Mouse (Mus musculus): ENCODE data around the gene Dazap2. TPM values are rescaled to one million over a fixed set of nuclear protein-coding genes. Genes with fewer than 3 reads are reported as not detected.
"Not testable (repeated sequence)": the region's sequence is repeated elsewhere in the genome, so short reads cannot be mapped to it uniquely, and the experiment has no call there.

The Dazap2 gene
- total RNA-seq, 2 experiments from 2014 or later: 145 to 156 TPM

- intact Hi-C loops (cut with DNase I): no loop called here
- DNase-seq (ENCODE audit: low spot score): no peak
Observed at GRCm38 (mm10) chr15:100601669-100602068, 13.5 kb upstream of the Dazap2 start.

GRCm38 (mm10) chr15:100606677-100607076 is 8.5 kb upstream of the Dazap2 start:
- intact Hi-C loops (cut with DNase I); DNase-seq (ENCODE audit: low spot score): not testable (repeated sequence)

GRCm38 (mm10) chr15:100611951-100612350 is 3.2 kb upstream of the Dazap2 start:
- DNase-seq (ENCODE audit: low spot score): no peak
- intact Hi-C loops (cut with DNase I): loop anchor here (2.0 kb wide), 3 partner anchors 13 to 73 kb away; partner anchors contain the start of gene Pou6f1

- DNase-seq (ENCODE audit: low spot score): no peak
- intact Hi-C loops (cut with DNase I): loop anchor here (2.0 kb wide), 3 partner anchors 14 to 74 kb away; partner anchors contain the start of gene Pou6f1
Observed at GRCm38 (mm10) chr15:100612432-100612831, 2.7 kb upstream of the Dazap2 start.

GRCm38 (mm10) chr15:100613584-100613983 is 1.6 kb upstream of the Dazap2 start:
- intact Hi-C loops (cut with DNase I): loop anchor here (2.0 kb wide), 3 partner anchors 15 to 75 kb away; partner anchors contain the start of gene Pou6f1
- peak; percentile 61 for DNase-seq (ENCODE audit: low spot score)

- DNase-seq (ENCODE audit: low spot score): no peak
- intact Hi-C loops (cut with DNase I): no loop called here
Observed at GRCm38 (mm10) chr15:100614218-100614995, 742 bp upstream of the Dazap2 start.

- peak; percentile 79 for DNase-seq (ENCODE audit: low spot score)
- intact Hi-C loops (cut with DNase I): loop anchor here (2.0 kb wide), 1 partner anchor 15 kb away; no protein-coding TSS in a partner anchor
Observed at GRCm38 (mm10) chr15:100615825-100616220, 674 bp downstream of the Dazap2 start.

- intact Hi-C loops (cut with DNase I): loop anchor here (2.0 kb wide), 1 partner anchor 15 kb away; no protein-coding TSS in a partner anchor
- DNase-seq (ENCODE audit: low spot score): no peak
Observed at GRCm38 (mm10) chr15:100616221-100616620, 1.1 kb downstream of the Dazap2 start.

GRCm38 (mm10) chr15:100619200-100619599 is 4.1 kb downstream of the Dazap2 start:
- DNase-seq (ENCODE audit: low spot score): no peak
- intact Hi-C loops (cut with DNase I): no loop called here

- DNase-seq (ENCODE audit: low spot score); intact Hi-C loops (cut with DNase I): not testable (repeated sequence)
Observed at GRCm38 (mm10) chr15:100621671-100622070, 6.5 kb downstream of the Dazap2 start.

GRCm38 (mm10) chr15:100622164-100622563 is 7.0 kb downstream of the Dazap2 start:
- intact Hi-C loops (cut with DNase I): no loop called here
- no peak for DNase-seq (ENCODE audit: low spot score)

- intact Hi-C loops (cut with DNase I): no loop called here
- DNase-seq (ENCODE audit: low spot score): no peak
Observed at GRCm38 (mm10) chr15:100623754-100624153, 8.6 kb downstream of the Dazap2 start.

GRCm38 (mm10) chr15:100624435-100624834 is 9.3 kb downstream of the Dazap2 start:
- no peak for DNase-seq (ENCODE audit: low spot score)
- intact Hi-C loops (cut with DNase I): no loop called here

GRCm38 (mm10) chr15:100627287-100627686 is 12.1 kb downstream of the Dazap2 start:
- intact Hi-C loops (cut with DNase I): no loop called here
- DNase-seq (ENCODE audit: low spot score): no peak

GRCm38 (mm10) chr15:100627774-100628370 is 12.7 kb downstream of the Dazap2 start:
- intact Hi-C loops (cut with DNase I): no loop called here

GRCm38 (mm10) chr15:100628797-100629196 is 13.6 kb downstream of the Dazap2 start:
- no peak for DNase-seq (ENCODE audit: low spot score)
- intact Hi-C loops (cut with DNase I): no loop called here

More at GRCm38 (mm10) chr15:100627774-100628370, 12.7 kb downstream of the Dazap2 start:
- DNase-seq (ENCODE audit: low spot score): no peak

GRCm38 (mm10) chr15:100630126-100630525 is 15.0 kb downstream of the Dazap2 start:
- intact Hi-C loops (cut with DNase I): loop anchor here (2.0 kb wide), 1 partner anchor 13 kb away; no protein-coding TSS in a partner anchor
- no peak for DNase-seq (ENCODE audit: low spot score)

GRCm38 (mm10) chr15:100631454-100632170 is 16.5 kb downstream of the Dazap2 start:
- no peak for DNase-seq (ENCODE audit: low spot score)
- intact Hi-C loops (cut with DNase I): loop anchor here (2.0 kb wide), 1 partner anchor 15 kb away; no protein-coding TSS in a partner anchor

- DNase-seq (ENCODE audit: low spot score): no peak
- intact Hi-C loops (cut with DNase I): no loop called here
Observed at GRCm38 (mm10) chr15:100632323-100632722, 17.2 kb downstream of the Dazap2 start.

- DNase-seq (ENCODE audit: low spot score): no peak
- intact Hi-C loops (cut with DNase I): no loop called here
Observed at GRCm38 (mm10) chr15:100633341-100633740, 18.2 kb downstream of the Dazap2 start.

Measured in heart, postnatal 25 days (tissue).